Mouse (Mus musculus) embryo, embryonic 10.5 days (tissue): ENCODE measurements at regions not wholly inside any gene's neighbourhood (a gene's known extent, or its start where the extent isn't known, plus 50 kb on each side); places are given as distances from the start of the nearest gene placed in this dataset.

Experiments
- DNase-seq: peaks from one replicate; pipeline ENCODE4 v3.0.0-alpha.2; 2015; ENCODE audit warnings: low spot score

DNA sequence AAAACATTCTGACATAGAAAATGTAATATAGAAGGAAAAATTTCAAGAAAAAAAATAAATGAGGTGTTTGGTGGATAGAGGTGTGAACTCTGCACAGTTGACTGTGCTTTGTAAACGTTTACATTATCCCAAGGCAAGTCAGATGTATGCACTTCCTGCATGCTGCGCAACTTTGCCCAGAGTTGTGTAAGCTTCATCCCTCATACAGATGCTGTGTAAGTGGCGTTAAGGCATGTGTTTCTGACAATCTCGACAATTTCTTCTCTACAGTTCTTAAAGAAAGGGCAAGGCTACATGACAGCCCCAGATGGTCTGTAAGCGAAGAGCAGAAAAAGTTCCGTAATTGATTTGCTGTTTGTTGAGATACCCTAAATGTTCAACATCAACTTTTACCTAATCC is 476.6 kb upstream of the Pitx2 start:
- no peak for DNase-seq

- DNase-seq, result peak; percentile 70
These were observed 479.4 kb upstream of the Pitx2 start for GRCm38 (mm10) chr3:128720276-128720675.

GRCm38 (mm10) chr3:128719226-128719625 is 480.5 kb upstream of the Pitx2 start:
- DNase-seq, result peak; percentile 5

DNA sequence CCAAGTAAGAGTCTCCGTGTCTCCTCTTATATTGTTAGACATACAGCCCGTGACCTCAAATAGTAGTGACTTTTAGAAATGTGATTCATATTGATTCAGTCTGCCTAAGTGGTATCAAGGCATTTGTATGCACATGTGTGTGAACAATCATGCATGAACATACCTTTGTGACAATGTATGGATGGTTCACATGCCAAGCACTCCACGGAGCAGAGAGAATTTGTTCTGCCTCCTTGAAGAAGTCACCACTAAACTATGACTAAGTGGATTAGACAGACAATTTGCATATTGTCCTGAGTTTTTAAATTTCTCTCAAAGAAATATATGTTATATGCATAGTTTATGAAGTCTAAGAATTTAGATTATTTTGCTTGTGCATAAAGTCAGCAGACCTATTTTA is 492.4 kb upstream of the Pitx2 start:
- DNase-seq, result no peak

DNA sequence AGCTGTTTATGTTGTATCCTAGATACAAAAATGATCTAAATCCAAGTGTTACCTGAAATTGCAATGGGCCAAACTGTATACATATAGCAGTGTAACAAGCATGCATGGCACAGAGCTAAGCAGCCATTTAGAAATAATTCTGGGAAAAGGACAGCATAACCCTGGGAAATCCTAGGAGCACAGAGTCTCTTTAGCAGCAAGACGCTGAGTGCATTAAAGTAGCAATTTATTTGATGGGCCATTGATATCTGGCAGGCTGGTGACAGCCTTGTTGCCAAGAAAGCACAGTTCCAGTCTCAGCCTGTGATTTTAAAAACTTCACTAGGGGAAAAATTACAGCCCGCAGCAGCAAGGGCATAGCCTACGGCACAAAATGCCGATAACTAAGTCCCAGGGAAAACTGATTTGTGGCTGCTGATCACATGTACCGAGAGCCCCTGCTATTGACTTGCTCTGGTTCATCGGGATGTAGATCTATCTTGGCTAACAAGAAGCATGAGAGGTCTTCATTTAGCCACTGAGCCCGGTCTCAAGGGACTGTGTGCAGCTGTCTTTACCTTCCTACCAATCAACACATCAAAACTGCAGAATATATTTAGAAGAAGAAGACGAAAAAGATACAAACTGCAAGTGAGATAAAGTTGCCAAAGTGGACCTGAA is 531.1 kb upstream of the Pitx2 start:
- DNase-seq, result no peak

DNA sequence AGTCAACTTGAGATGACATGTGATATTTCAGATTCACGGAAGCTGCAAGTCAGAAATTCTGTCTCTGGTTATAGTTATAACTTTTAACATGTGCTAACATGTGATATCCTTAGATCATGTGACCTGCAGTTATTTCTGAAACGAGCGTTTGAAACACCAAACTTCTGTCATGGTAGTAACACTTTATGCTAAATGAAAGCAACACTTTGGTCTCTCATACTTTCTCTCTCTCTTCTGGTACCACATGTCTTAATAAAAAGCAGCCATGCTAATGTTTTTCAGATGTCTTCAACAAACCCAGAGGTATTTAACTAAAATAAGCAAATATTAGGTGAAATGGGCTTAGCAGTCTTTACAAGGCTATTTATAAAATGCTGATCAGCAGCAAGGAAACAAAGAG is 534.5 kb upstream of the Pitx2 start:
- no peak for DNase-seq

DNA sequence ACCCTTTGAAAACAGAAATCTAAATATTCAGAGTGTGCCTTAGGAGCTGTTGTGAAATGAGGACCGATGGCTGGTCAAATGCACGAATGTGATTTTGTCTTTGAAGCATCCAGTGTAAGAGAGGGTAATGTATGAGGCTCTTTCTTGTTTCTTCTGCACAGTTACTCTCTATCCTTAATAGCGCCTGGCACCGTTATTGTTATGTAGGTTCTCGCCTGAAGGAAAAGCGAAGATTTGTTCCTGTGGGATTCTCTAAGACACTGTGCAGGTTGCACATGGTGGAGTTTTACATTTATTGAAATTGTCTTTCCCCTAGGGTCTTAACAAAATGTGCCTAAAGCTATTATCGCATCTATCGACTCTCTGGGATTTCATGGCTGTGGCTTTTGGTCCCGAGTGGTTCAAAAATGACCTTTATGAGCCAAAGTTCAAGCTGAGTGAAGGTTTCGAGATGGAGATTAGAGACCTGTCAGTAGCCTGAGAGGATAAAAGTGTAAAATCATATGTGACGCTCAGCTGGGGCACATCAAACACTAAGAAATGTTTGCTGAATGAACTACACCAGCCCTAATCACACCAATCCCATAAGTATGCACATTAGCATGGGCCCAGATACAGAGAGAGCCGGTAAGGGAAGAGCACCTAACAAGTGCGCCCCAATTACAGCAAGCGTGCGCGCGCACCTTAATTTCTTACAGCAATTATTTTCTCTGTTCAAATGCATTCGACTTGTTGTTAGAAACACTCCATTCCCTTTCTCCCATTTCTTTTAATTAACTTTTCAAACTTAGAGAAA is 562.5 kb upstream of the Pitx2 start:
- peak; percentile 20 for DNase-seq

- DNase-seq, result no peak
These were observed 572.0 kb upstream of the Pitx2 start for GRCm38 (mm10) chr3:128627696-128628095.

- DNase-seq, result no peak
These were observed 583.0 kb upstream of the Pitx2 start for GRCm38 (mm10) chr3:128616675-128617074.

DNA sequence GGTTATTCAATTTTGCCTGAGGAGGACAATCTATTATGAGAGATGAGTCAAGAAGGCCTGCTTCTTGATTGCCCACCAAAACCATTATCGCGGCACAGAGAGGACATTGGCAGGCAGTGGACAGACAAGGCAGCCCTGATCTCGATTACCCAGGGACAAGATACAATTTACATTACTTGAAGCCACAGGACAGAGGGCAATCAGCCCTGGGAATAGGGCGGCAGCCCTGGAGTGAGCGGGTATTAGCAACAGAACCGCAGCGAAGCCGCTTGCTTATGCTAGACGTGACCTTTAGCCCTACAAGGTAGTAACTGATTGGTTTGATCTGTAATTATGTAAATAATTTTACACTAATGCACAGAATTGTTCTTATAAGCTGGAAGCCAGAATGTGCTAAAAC is 586.0 kb upstream of the Pitx2 start:
- DNase-seq, result no peak

DNA sequence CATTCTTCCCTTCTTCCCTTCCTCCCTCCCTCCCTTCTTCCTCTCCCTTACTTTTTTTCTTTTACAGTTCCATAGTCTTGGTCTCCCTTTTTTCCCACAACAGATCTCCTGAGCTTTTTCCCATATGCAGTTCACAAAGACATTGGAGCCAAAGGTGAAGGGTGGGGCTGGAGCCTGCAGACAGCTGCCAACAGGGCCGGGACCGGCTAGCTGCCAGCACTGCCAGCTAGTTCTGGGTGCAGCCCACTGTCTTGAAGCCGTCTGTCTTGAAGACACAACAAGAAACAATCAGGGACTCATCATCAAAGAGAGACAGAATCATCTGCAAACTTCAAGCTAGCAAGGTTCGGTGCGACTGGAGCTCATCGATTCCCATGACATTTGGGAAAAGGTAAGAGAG is 588.9 kb upstream of the Pitx2 start:
- no peak for DNase-seq

GRCm38 (mm10) chr3:128608694-128609093 is 591.0 kb upstream of the Pitx2 start:
- no peak for DNase-seq

DNA sequence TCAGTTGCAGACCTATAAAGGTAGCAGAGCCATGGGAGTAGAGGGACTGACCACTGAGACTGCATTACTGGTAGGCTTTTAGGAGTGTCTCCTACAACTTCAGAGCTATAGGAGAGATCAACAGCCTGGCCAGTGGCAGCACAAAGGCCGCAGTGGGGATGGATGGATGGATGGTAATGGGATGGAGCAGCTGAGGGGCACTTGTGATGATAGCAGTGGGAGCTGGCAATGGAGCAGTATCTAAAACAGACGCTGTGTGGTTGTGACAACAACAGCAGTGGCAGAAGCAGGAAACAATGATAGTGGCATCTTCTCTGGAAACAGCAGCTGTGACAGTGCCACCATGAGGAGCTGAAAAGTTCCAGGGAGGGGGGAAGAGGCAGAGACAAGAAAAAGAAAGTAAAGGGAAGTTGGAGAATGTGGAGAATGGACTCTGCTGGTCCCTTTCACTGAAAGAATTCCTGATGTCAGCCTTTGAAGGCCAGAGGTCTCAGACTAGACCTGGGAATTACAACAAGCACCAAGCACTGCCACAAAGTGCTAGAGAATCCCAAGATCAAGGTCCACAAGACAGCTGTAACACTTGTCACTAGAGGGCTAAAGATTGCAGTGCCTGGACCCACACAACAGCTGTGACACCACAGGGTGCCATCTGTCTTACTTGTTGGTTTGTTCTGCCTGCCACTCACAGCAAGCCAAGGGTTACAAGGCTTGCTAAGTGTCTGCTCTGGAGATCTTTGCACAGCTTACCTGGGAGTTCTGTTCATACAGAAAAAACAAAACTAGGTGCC is 624.1 kb upstream of the Pitx2 start:
- DNase-seq, result peak; percentile 10

DNA sequence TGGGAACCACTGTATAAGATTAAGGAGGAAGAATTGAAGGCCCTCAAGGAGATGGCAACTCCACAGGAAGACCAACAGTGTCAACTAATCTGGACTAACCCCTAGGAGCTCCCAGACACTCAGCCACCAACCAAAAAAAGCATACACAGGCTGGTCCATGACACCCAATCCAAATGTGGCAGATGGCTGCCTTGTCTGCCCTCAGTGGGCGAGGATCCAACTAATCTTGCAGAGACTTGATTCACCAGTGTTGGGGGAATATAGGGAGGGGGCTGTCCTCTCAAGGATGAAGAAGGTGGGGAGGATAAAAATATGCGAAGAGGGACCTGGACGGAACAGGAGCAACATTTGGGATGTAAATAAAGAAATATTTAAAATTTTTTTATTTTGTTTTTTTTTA is 629.1 kb upstream of the Pitx2 start:
- no peak for DNase-seq

DNA sequence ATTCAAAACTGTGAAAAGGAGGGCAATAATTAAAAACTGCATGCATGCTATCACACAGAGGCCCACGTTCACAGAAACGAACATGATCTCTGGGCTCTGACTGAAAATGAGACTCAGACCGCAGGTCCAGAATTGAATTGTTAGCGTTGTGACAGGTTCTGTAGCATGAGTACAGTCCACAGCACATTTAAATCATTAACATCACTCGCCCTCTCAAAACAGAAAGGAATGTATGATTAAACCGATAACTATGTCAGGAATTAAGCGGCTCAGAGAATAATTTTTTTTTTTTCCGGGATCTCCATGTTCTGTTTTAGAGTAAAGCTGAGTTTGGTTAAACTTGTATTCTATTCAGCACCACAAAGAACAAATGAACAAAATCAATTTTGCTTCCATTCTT is 634.3 kb upstream of the Pitx2 start:
- DNase-seq, result no peak

DNA sequence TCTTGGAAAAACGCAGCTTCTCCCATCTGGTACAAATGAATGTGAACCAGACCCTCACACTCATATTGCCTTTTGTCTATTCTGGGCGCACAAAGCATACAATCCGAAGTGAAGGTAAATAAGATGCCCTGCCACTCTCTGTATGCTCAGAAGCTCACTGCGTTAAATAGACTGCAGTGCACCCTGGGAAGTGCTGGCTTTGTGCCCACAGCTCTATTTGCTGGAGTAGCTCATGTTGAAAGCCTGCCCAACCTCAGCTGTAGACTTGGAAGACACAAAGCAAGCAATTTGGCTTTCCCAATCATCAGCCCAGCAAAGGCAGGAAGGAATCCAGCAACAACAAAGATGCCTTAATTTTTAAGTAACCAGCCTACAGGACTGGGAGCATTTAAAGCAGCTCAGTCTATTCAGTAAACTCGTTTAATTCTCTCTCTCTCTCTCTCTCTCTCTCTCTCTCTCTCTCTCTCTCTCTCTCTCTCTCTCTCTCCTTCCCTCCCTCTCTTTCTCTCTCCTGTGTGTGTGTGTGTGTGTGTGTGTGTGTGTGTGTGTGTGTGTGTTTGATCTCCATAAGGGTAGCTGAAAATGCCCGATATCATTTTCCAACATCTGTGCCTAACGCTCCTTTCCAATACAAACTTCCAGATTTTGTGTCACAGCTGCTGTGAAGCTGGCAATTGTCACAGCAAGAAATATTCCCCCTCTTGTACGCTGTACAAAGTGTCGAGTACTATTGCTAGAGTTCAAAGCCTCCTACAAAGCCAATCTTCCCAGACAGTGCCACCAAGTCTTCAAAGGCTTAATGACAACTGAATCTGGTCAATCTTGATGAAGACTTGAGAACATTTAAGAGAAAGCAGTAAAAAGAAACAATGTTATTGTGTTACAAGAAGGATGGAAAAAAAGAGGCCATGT is 650.5 kb upstream of the Fam241a start:
- peak; percentile 3 for DNase-seq

GRCm38 (mm10) chr3:128525427-128525826 is 629.3 kb upstream of the Fam241a start:
- DNase-seq, result no peak

GRCm38 (mm10) chr3:128520671-128521103 is 624.6 kb upstream of the Fam241a start:
- peak; percentile 3 for DNase-seq

- DNase-seq, result no peak
These were observed 623.8 kb upstream of the Fam241a start for GRCm38 (mm10) chr3:128519913-128520316.

- no peak for DNase-seq
These were observed 622.7 kb upstream of the Fam241a start for GRCm38 (mm10) chr3:128518806-128519205.

DNA sequence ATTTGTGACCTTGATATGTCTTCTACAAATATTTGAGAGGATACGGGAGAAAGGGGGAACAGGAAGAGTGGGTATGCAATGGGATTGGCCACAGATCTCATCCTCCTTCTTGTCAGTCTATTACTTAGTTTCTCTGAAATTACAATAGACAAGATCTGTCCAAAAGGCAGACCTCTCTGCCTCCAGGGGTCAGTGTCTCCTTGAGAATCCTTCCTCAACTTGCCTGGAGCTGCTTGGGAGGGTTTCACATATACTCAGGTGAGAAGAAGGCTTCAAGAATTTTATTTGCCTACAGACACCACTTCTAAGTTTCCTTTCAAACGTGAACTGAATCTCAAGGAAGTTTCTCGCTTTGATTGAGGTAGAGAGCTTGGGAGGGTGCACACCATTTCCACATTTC is 575.0 kb upstream of the Fam241a start:
- DNase-seq, result peak; percentile 55

DNA sequence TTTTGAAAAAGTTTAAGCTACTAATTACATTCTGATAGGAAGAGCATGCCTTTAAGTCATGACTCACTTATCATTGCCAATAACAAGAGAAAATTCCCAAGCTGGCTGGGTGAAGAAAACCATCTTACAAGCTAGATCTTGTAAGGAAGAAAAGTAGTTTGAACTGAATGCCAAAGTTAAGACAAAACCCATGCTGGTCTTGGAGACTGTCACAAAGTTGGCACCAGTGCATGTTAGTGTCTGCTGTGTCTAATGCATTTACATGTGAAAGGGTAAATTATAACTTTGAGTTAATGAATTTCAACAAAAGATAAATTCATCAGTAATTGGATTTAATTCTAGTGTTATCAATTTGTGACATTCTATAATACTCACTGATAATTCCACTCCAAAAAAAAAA is 533.6 kb upstream of the Fam241a start:
- no peak for DNase-seq
